Mouse (Mus musculus) brown adipose tissue, adult 24 weeks (tissue): ENCODE measurements around the gene Tiam1. TPM values are rescaled to one million over a fixed set of nuclear protein-coding genes. Genes with fewer than 3 reads are reported as not detected.
A peak's percentile ranks its signal among the peaks of the same experiment; 100 is the strongest.

Experiments used
- H3K27ac ChIP-seq: fragments of 200-500 bp; replicated peaks from 2 replicates; pipeline ENCODE4 v1.5.1; 2012; ENCODE audit warnings: low read depth, mild to moderate bottlenecking, low read length
- H3K4me1 ChIP-seq: fragments of 200-500 bp; 2 replicates; pipeline ENCODE4 v1.6.1; 2012; ENCODE audit warnings: low read length, mixed read lengths; ENCODE audit not compliant: control insufficient read depth, insufficient read depth, insufficient read length
- H3K4me3 ChIP-seq: fragments of 200-500 bp; 2 replicates; pipeline ENCODE4 v1.5.1; 2012; ENCODE audit warnings: low read depth, mild to moderate bottlenecking, low read length, moderate library complexity; ENCODE audit not compliant: insufficient read depth
- polyA plus RNA-seq: library from polyadenylated mRNA; stranded (reverse); fragments of >200 nt; gene quantifications from 2 replicates; pipeline ENCODE4 v1.2.4, GENCODE M21; 2012; ENCODE audit not compliant: missing spikeins, insufficient read depth, insufficient read length

The Tiam1 gene
- polyA plus RNA-seq, 1 experiment = 15.9 TPM

- H3K27ac ChIP-seq = no peak overlapping the region
- no peaks in the 10 kb centered on the region for H3K4me1 ChIP-seq
- H3K4me3 ChIP-seq = no peak overlapping the region
Measured at GRCm38 (mm10) chr16:89885661-89886060, 257.9 kb downstream of the Tiam1 start.

- Histone ChIP-seq H3K4me1 (no peaks in the 10 kb centered on the region), H3K27ac (no peak overlapping the region), H3K4me3 (no peak overlapping the region)
Measured at GRCm38 (mm10) chr16:89883897-89884296, 259.7 kb downstream of the Tiam1 start.

- no peak overlapping the region for H3K27ac ChIP-seq
- no peaks in the 10 kb centered on the region for H3K4me1 ChIP-seq
- H3K4me3 ChIP-seq = no peak overlapping the region
Measured at GRCm38 (mm10) chr16:89882477-89883234, 260.9 kb downstream of the Tiam1 start.

- H3K27ac ChIP-seq = no peak overlapping the region
Measured at GRCm38 (mm10) chr16:89877206-89877605, 266.4 kb downstream of the Tiam1 start.

GRCm38 (mm10) chr16:89876079-89876478 lies 267.5 kb downstream of the Tiam1 start:
- Histone ChIP-seq H3K27ac (no peak overlapping the region), H3K4me1 (no peaks in the 10 kb centered on the region), H3K4me3 (no peak overlapping the region)

More at GRCm38 (mm10) chr16:89877206-89877605, 266.4 kb downstream of the Tiam1 start:
- H3K4me3 ChIP-seq = no peak overlapping the region
- no peaks in the 10 kb centered on the region for H3K4me1 ChIP-seq

- no peaks in the 10 kb centered on the region for H3K4me1 ChIP-seq
- H3K4me3 ChIP-seq = no peak overlapping the region
- H3K27ac ChIP-seq = no peak overlapping the region
Measured at GRCm38 (mm10) chr16:89874012-89874704, 269.4 kb downstream of the Tiam1 start.

- Histone ChIP-seq H3K4me3 (no peak overlapping the region), H3K4me1 (no peaks in the 10 kb centered on the region), H3K27ac (0 out of 2 replicates have a peak overlapping the region, but pooled peaks have one; percentile 25)
Measured at GRCm38 (mm10) chr16:89872011-89872942, 271.3 kb downstream of the Tiam1 start.

GRCm38 (mm10) chr16:89871382-89871781 lies 272.2 kb downstream of the Tiam1 start:
- no peak overlapping the region for H3K4me3 ChIP-seq
- no peak overlapping the region for H3K27ac ChIP-seq
- H3K4me1 ChIP-seq = no peaks in the 10 kb centered on the region

- Histone ChIP-seq H3K4me3 (no peak overlapping the region), H3K4me1 (no peaks in the 10 kb centered on the region), H3K27ac (no peak overlapping the region)
Measured at GRCm38 (mm10) chr16:89870059-89870458, 273.5 kb downstream of the Tiam1 start.

- Histone ChIP-seq H3K27ac (no peak overlapping the region), H3K4me3 (no peak overlapping the region), H3K4me1 (no peaks in the 10 kb centered on the region)
Measured at GRCm38 (mm10) chr16:89868502-89868901, 275.1 kb downstream of the Tiam1 start.

- H3K27ac ChIP-seq = no peak overlapping the region
- no peaks in the 10 kb centered on the region for H3K4me1 ChIP-seq
- H3K4me3 ChIP-seq = no peak overlapping the region
Measured at GRCm38 (mm10) chr16:89867212-89867829, 276.2 kb downstream of the Tiam1 start.

- Histone ChIP-seq H3K4me3 (no peak overlapping the region), H3K4me1 (no peaks in the 10 kb centered on the region), H3K27ac (no peak overlapping the region)
Measured at GRCm38 (mm10) chr16:89865136-89865535, 278.4 kb downstream of the Tiam1 start.

GRCm38 (mm10) chr16:89864710-89865109 lies 278.9 kb downstream of the Tiam1 start:
- Histone ChIP-seq H3K4me1 (no peaks in the 10 kb centered on the region), H3K4me3 (no peak overlapping the region), H3K27ac (no peak overlapping the region)

- Histone ChIP-seq H3K4me1 (no peaks in the 10 kb centered on the region), H3K4me3 (no peak overlapping the region), H3K27ac (no peak overlapping the region)
Measured at GRCm38 (mm10) chr16:89863264-89863663, 280.3 kb downstream of the Tiam1 start.

- Histone ChIP-seq H3K4me3 (no peak overlapping the region), H3K27ac (no peak overlapping the region), H3K4me1 (no peaks in the 10 kb centered on the region)
Measured at GRCm38 (mm10) chr16:89861531-89861930, 282.0 kb downstream of the Tiam1 start.
